Mouse (Mus musculus): ENCODE measurements around the gene Rwdd3. TPM values are rescaled to one million over a fixed set of nuclear protein-coding genes. Genes with fewer than 3 reads are reported as not detected.

Gene Rwdd3
- polyA plus RNA-seq, 1 experiment from 2014 or later = 4.7 TPM

GRCm38 (mm10) chr3:121110430-121110829 lies 61.1 kb downstream of the Rwdd3 start:
- WGBS = 62% methylated on average over 7 of the region's 7 CpGs
- no peak overlapping the region for H3K9ac ChIP-seq (replicated peaks)
- H3K9me3 ChIP-seq = peaks cover 4% of the 10 kb centered on the region; the same call in 1 of the 2 replicates
- H3K4me2 ChIP-seq (replicated peaks) = no peak overlapping the region
- H3K4me3 ChIP-seq (replicated peaks) = no peak overlapping the region
- no peaks in the 10 kb centered on the region for H3K4me1 ChIP-seq (replicated peaks)
- no peak overlapping the region; the same call in 1 of the 2 replicates for H3K27ac ChIP-seq
- ATAC-seq = 0 out of 2 replicates have a peak, but pooled peaks have one; percentile 34
- H3K27me3 ChIP-seq = 0 out of 2 replicates have a peak, but pooled peaks cover 2% of the 10 kb centered on the region
- no peaks in the 10 kb centered on the region for H3K36me3 ChIP-seq

DNA sequence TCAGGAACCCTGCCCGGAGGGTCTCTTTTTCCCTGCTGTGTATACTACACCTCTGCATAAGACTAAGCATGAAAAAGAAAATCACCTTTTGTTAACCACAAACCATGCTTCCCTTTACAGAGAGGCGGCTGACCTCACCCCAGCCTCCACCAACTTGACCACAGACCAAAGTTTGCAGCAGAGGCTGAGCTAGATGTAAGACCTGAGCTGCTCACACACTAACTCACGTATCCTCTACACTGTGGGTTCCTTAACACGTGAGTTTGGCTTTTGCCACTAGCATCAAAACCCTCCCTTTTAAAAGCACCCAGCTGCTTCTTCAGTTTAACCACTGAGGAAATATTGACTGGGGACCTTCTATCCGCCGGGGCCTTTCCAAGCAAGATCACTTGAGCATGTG lies 64.0 kb downstream of the Rwdd3 start:
- Histone ChIP-seq H3K4me3 (replicated peaks) (no peak overlapping the region), H3K9ac (replicated peaks) (no peak overlapping the region), H3K36me3 (no peaks in the 10 kb centered on the region), H3K27me3 (0 out of 2 replicates have a peak, but pooled peaks cover 2% of the 10 kb centered on the region), H3K9me3 (no peaks in the 10 kb centered on the region), H3K4me1 (replicated peaks) (peaks cover 14% of the 10 kb centered on the region), H3K27ac (no peak overlapping the region), H3K4me2 (replicated peaks) (no peak overlapping the region)
- WGBS = 85% methylated on average over 6 of the region's 6 CpGs
- ATAC-seq = no peak

- H3K4me3 ChIP-seq (replicated peaks) = no peak overlapping the region
- 69% methylated on average over 5 of the region's 5 CpGs for WGBS
Observed at GRCm38 (mm10) chr3:121105408-121105708, 66.1 kb downstream of the Rwdd3 start.

More at GRCm38 (mm10) chr3:121105408-121105708, 66.1 kb downstream of the Rwdd3 start:
- Histone ChIP-seq H3K9ac (replicated peaks) (no peak overlapping the region), H3K36me3 (no peaks in the 10 kb centered on the region), H3K4me1 (replicated peaks) (peaks cover 17% of the 10 kb centered on the region), H3K9me3 (no peaks in the 10 kb centered on the region), H3K27ac (no peak overlapping the region), H3K4me2 (replicated peaks) (peak overlapping the region; percentile 41; the same call in 1 of the 2 replicates), H3K27me3 (0 out of 2 replicates have a peak, but pooled peaks cover 2% of the 10 kb centered on the region)
- 0 out of 2 replicates have a peak, but pooled peaks have one; percentile 21 for ATAC-seq

Other genes with a start within 250 kb of the Rwdd3 start
- 1.1 and 1.2 TPM in 2 replicates for gene Tmem56, start 111.4 kb upstream of the Rwdd3 start, polyA plus RNA-seq (2015; fragmentation: Nextera tagmentation; extraction: Ambion mirVana)
- gene Alg14, start 120.1 kb upstream of the Rwdd3 start, polyA plus RNA-seq (2015; fragmentation: Nextera tagmentation; extraction: Ambion mirVana) = 31.7 and 34.0 TPM in 2 replicates